Mouse (Mus musculus): ENCODE measurements around the gene Gpx2. TPM values are rescaled to one million over a fixed set of nuclear protein-coding genes. Genes with fewer than 3 reads are reported as not detected.

Gpx2 gene
- polyA plus RNA-seq, 1 experiment from 2014 or later: 0.33 TPM

DNA sequence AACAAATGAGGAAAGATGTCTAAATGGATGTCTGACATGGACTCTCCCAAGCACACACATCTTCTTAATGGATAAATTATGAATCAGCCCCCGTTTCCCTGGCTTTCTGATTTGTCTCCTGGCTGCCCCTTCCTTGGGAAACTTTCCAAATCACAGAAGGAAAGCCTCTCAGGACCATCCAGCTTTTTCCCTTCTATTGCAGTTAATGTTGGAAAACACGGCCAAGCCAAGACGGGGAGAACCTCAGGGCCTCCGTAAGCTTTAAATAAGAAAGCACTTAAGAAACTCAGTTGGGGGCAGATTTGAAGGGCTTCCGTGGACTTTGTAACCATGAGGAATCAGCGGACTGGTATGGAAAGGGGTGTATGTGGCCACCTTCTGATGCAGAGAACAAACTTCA is 24.5 kb upstream of the Gpx2 start:
- ATAC-seq (ENCODE audit: low FRiP score): no peak
- Histone ChIP-seq H3K36me3 (replicated peaks) (no peaks in the 10 kb centered on the region), H3K4me2 (no peak overlapping the region), H3K27me3 (peaks cover 58% of the 10 kb centered on the region), H3K9ac (no peak overlapping the region), H3K27ac (no peak overlapping the region), H3K4me3 (replicated peaks) (no peak overlapping the region), H3K9me3 (no peaks in the 10 kb centered on the region), H3K4me1 (peaks cover 36% of the 10 kb centered on the region)
- WGBS: 57% methylated on average over 6 of the region's 6 CpGs

- Histone ChIP-seq H3K4me1 (peaks cover 36% of the 10 kb centered on the region), H3K4me3 (replicated peaks) (no peak overlapping the region), H3K9me3 (no peaks in the 10 kb centered on the region), H3K27ac (no peak overlapping the region), H3K36me3 (replicated peaks) (no peaks in the 10 kb centered on the region), H3K4me2 (no peak overlapping the region), H3K9ac (no peak overlapping the region), H3K27me3 (peaks cover 53% of the 10 kb centered on the region)
- WGBS: 88% methylated on average over 9 of the region's 9 CpGs
- ATAC-seq (ENCODE audit: low FRiP score): no peak
These were observed 23.6 kb upstream of the Gpx2 start for GRCm38 (mm10) chr12:76818908-76819307.

- peaks cover 46% of the 10 kb centered on the region for H3K27me3 ChIP-seq
- H3K4me3 ChIP-seq (replicated peaks): no peak overlapping the region
- no peaks in the 10 kb centered on the region for H3K9me3 ChIP-seq
- no peaks in the 10 kb centered on the region for H3K36me3 ChIP-seq (replicated peaks)
- H3K27ac ChIP-seq: no peak overlapping the region
- no peak overlapping the region for H3K4me2 ChIP-seq
- WGBS: 60% methylated on average over 4 of the region's 4 CpGs
- H3K9ac ChIP-seq: no peak overlapping the region
- H3K4me1 ChIP-seq: peaks cover 36% of the 10 kb centered on the region
- no peak for ATAC-seq (ENCODE audit: low FRiP score)
These were observed 22.8 kb upstream of the Gpx2 start for GRCm38 (mm10) chr12:76818120-76818519.

DNA sequence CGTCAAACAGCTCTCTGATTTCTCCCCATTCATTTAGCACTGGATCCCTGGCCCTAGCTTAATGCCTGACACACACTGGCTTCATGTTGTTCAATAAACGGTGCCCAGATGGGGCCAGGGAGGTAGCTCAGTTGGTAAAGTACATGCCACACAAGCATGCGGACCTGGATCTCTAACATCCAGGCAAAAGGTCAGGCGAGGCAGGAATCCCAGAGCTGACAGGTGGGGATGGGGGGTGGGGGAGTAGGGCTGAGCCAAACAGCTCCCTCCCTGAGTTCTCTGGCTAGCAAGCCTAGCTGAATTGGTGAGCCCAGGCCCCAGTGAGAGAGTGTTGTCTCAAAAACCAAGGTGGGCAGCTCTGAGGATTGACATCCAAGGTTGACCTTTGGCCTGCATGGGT is 21.8 kb upstream of the Gpx2 start:
- Histone ChIP-seq H3K9ac (no peak overlapping the region), H3K36me3 (replicated peaks) (no peaks in the 10 kb centered on the region), H3K4me2 (no peak overlapping the region), H3K27ac (no peak overlapping the region), H3K4me1 (peaks cover 33% of the 10 kb centered on the region), H3K4me3 (replicated peaks) (no peak overlapping the region), H3K9me3 (no peaks in the 10 kb centered on the region), H3K27me3 (peaks cover 40% of the 10 kb centered on the region)
- 61% methylated on average over 4 of the region's 4 CpGs for WGBS
- ATAC-seq (ENCODE audit: low FRiP score): no peak

DNA sequence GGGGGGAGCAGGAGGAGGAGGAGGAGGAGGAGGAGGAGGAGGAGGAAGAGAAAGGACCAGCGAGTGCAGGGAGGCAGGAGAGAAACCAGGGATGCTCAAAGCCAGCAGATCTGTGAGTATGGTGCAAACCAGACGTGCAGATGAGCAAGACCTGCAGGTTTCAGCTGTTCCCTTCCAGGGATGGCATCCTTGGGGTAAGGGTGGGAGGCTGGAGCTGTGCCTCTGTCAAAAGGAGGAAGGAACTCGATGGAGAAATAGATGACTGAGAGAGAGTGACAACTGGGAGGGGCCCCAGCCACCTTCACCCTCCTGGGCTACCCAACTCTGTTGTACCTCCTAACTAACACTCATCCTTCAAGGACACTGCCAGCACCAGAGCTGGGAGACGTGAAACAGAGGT is 21.4 kb upstream of the Gpx2 start:
- H3K4me1 ChIP-seq: peaks cover 32% of the 10 kb centered on the region
- H3K36me3 ChIP-seq (replicated peaks): no peaks in the 10 kb centered on the region
- no peak overlapping the region for H3K4me3 ChIP-seq (replicated peaks)
- no peak overlapping the region for H3K4me2 ChIP-seq
- H3K9me3 ChIP-seq: no peaks in the 10 kb centered on the region
- 61% methylated on average over 4 of the region's 4 CpGs for WGBS
- no peak overlapping the region for H3K9ac ChIP-seq
- no peak overlapping the region for H3K27ac ChIP-seq
- peaks cover 38% of the 10 kb centered on the region for H3K27me3 ChIP-seq
- no peak for ATAC-seq (ENCODE audit: low FRiP score)

DNA sequence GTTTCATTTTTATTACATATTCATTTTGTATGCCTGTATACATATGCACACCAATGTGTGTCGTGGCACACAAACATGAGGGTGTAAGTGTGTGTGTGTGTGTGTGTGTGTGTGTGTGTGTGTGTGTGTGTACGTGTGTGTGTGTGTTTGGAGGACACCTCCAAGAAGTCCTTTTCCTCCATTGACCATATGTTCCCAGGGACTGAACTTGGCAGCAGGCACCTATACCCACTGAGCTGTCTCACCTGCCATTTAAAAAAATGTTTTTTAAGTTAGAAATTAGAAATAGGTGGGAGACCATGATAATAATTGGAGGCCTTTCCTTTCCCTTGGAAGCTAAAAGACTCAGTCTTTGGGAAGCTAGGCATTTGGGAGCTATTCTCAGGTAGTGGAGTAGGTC is 18.8 kb upstream of the Gpx2 start:
- Histone ChIP-seq H3K4me1 (peaks cover 15% of the 10 kb centered on the region), H3K27ac (no peak overlapping the region), H3K36me3 (replicated peaks) (no peaks in the 10 kb centered on the region), H3K4me3 (replicated peaks) (no peak overlapping the region), H3K9ac (no peak overlapping the region), H3K4me2 (no peak overlapping the region), H3K27me3 (peaks cover 15% of the 10 kb centered on the region), H3K9me3 (no peaks in the 10 kb centered on the region)
- no peak for ATAC-seq (ENCODE audit: low FRiP score)
- 80% methylated on average over 2 of the region's 2 CpGs for WGBS

DNA sequence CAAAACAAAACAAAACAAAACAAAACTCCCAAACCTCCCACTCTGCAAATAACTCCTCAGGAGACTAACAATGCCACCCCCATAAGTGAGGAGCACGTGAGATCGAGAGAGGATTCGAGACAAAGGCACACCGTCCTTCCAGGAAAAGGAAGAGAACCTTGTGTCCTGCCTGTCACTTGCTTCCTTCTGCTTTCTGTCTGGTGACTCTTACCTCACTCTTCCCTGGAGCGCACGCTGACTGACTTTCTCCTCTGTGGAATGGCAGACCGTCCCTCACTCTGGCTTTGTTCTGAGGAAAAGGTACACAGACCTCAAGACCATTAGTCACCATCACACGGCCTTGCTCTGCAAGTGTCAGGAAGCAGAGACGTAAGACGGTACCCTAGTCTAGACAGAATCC is 18.2 kb upstream of the Gpx2 start:
- WGBS: 85% methylated on average over 10 of the region's 10 CpGs
- Histone ChIP-seq H3K4me1 (peaks cover 15% of the 10 kb centered on the region), H3K4me3 (replicated peaks) (no peak overlapping the region), H3K4me2 (no peak overlapping the region), H3K27me3 (0 out of 2 replicates have a peak, but pooled peaks cover 12% of the 10 kb centered on the region), H3K27ac (no peak overlapping the region), H3K9me3 (no peaks in the 10 kb centered on the region), H3K9ac (no peak overlapping the region), H3K36me3 (replicated peaks) (no peaks in the 10 kb centered on the region)
- ATAC-seq (ENCODE audit: low FRiP score): no peak

GRCm38 (mm10) chr12:76811006-76811405 is 15.7 kb upstream of the Gpx2 start:
- no peak overlapping the region for H3K9ac ChIP-seq
- 93% methylated on average over 4 of the region's 4 CpGs for WGBS
- H3K9me3 ChIP-seq: no peaks in the 10 kb centered on the region
- no peak overlapping the region for H3K27ac ChIP-seq
- H3K4me2 ChIP-seq: no peak overlapping the region
- H3K4me3 ChIP-seq (replicated peaks): no peak overlapping the region
- H3K27me3 ChIP-seq: 0 out of 2 replicates have a peak, but pooled peaks cover 1% of the 10 kb centered on the region
- H3K36me3 ChIP-seq (replicated peaks): no peaks in the 10 kb centered on the region
- no peaks in the 10 kb centered on the region for H3K4me1 ChIP-seq
- ATAC-seq (ENCODE audit: low FRiP score): no peak

DNA sequence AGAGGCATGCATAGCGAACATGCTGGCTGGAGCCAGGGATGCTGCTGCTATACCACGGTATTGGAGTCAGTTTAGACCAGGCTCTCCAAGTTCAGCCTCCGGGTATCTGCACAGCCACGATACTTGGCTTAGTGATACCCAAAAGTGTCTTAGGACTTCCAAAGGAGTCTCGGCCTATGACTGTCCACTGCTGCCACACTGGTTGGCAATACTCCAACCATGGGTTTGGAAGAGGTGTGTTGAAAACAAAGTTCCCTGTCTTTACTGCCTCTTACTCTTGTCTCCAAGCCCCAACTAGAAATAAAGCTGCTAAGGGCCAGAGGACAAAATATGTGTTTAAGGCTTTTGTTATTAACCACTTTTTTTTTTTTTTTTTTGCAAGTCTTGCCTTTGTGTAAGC is 15.1 kb upstream of the Gpx2 start:
- no peaks in the 10 kb centered on the region for H3K27me3 ChIP-seq
- H3K9ac ChIP-seq: no peak overlapping the region
- 94% methylated on average over 5 of the region's 5 CpGs for WGBS
- no peaks in the 10 kb centered on the region for H3K4me1 ChIP-seq
- no peak overlapping the region for H3K4me2 ChIP-seq
- no peaks in the 10 kb centered on the region for H3K9me3 ChIP-seq
- ATAC-seq (ENCODE audit: low FRiP score): no peak
- H3K36me3 ChIP-seq (replicated peaks): no peaks in the 10 kb centered on the region
- H3K27ac ChIP-seq: no peak overlapping the region
- no peak overlapping the region for H3K4me3 ChIP-seq (replicated peaks)

DNA sequence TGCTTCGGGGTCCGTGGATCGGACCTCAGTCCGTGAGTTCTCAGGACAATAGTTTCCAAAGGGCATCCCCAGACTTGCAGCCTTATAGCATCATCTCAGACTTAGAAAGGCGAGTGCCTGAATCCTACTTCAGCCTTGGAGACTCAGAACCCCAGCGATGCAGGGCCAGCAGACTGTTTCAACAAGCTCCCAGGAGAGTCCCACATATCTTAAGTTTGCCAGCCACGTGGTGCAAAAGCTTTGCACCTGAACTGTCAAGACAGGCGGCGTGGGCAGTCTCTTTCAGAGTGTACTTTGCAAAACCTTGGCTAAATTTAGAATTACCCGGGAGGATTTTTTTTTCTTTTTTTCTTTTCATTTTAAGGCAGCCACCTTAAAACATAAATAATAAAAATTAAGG is 12.4 kb upstream of the Gpx2 start:
- WGBS: 82% methylated on average over 10 of the region's 10 CpGs
- no peak overlapping the region for H3K9ac ChIP-seq

GRCm38 (mm10) chr12:76805056-76805811 is 9.9 kb upstream of the Gpx2 start:
- Histone ChIP-seq H3K9me3 (no peaks in the 10 kb centered on the region), H3K36me3 (replicated peaks) (no peaks in the 10 kb centered on the region), H3K27me3 (no peaks in the 10 kb centered on the region), H3K27ac (no peak overlapping the region), H3K4me2 (no peak overlapping the region), H3K4me3 (replicated peaks) (no peak overlapping the region), H3K9ac (no peak overlapping the region), H3K4me1 (no peaks in the 10 kb centered on the region)
- no peak for ATAC-seq (ENCODE audit: low FRiP score)
- WGBS: 90% methylated on average over 10 of the region's 10 CpGs

More for the DNA sequence above, 12.4 kb upstream of the Gpx2 start:
- no peak overlapping the region for H3K4me3 ChIP-seq (replicated peaks)
- no peaks in the 10 kb centered on the region for H3K4me1 ChIP-seq
- H3K4me2 ChIP-seq: no peak overlapping the region
- H3K9me3 ChIP-seq: no peaks in the 10 kb centered on the region
- ATAC-seq (ENCODE audit: low FRiP score): no peak
- no peaks in the 10 kb centered on the region for H3K27me3 ChIP-seq
- no peaks in the 10 kb centered on the region for H3K36me3 ChIP-seq (replicated peaks)
- H3K27ac ChIP-seq: no peak overlapping the region

GRCm38 (mm10) chr12:76803700-76804252 is 8.4 kb upstream of the Gpx2 start:
- no peak overlapping the region for H3K27ac ChIP-seq
- ATAC-seq (ENCODE audit: low FRiP score): peak; percentile 36
- no peaks in the 10 kb centered on the region for H3K36me3 ChIP-seq (replicated peaks)
- H3K9me3 ChIP-seq: no peaks in the 10 kb centered on the region
- no peak overlapping the region for H3K4me2 ChIP-seq
- 0 out of 2 replicates have a peak, but pooled peaks cover under 1% of the 10 kb centered on the region for H3K4me1 ChIP-seq
- WGBS: 57% methylated on average over 7 of the region's 7 CpGs
- H3K4me3 ChIP-seq (replicated peaks): no peak overlapping the region
- H3K27me3 ChIP-seq: no peaks in the 10 kb centered on the region
- no peak overlapping the region for H3K9ac ChIP-seq

DNA sequence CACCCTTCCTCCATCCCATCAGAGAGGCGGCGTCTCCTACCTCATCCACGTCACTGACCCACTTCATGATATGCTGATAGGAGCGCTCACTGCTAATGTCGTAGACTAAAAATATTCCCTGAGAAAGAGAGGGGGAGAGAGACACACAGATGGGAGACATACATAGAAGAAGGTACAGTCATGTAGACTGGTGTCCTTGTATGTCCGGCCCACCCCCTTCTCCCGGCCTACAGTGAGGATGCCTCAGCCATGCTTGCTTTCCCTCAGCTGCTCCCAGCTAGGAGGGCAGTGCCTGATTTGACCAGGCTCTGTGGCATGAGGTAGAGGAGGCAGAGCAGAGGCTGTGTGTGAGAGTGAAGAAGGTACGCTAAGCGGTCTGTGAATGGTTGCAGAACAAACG is 7.7 kb upstream of the Gpx2 start:
- no peak overlapping the region for H3K27ac ChIP-seq
- H3K4me1 ChIP-seq: peaks cover 3% of the 10 kb centered on the region; the same call in 1 of the 2 replicates
- no peaks in the 10 kb centered on the region for H3K27me3 ChIP-seq
- ATAC-seq (ENCODE audit: low FRiP score): no peak
- 92% methylated on average over 10 of the region's 10 CpGs for WGBS
- H3K9me3 ChIP-seq: no peaks in the 10 kb centered on the region
- H3K4me2 ChIP-seq: no peak overlapping the region
- H3K4me3 ChIP-seq (replicated peaks): no peak overlapping the region
- no peak overlapping the region for H3K9ac ChIP-seq
- H3K36me3 ChIP-seq (replicated peaks): no peaks in the 10 kb centered on the region

Measured in forebrain, embryonic 12.5 days (tissue).